ENCODE assay signal across 8 mouse cellular contexts in genomic region chr3:135211805-135212657, GRCm38 (mm10). TPM values are rescaled to one million over a fixed set of nuclear protein-coding genes. Genes with fewer than 3 reads are reported as not detected.
DNase-seq lines count a peak whose midpoint lies in the region; ATAC-seq and TF ChIP-seq lines count a peak whose summit lies in the region.

TSS of gene Cenpe (plus strand) at chr3:135212537.

- TF ChIP-seq POLR2A in heart, adult 2 months (IDR thresholded peaks at IDR 0.05; ENCODE audit: insufficient read depth, low read depth, low read length), result peak; percentile 49; the same call in 1 of the 2 replicates

- H3K4me1 ChIP-seq in embryonic facial prominence, embryonic 14.5 days (ENCODE audit: control insufficient read depth, insufficient read depth, low read length), result peaks cover 9% of the 10 kb centered on the region
- H3K4me1 ChIP-seq in heart, adult 2 months (ENCODE audit: control insufficient read depth, insufficient read depth, low read length), result no peaks in the 10 kb centered on the region
- H3K4me1 ChIP-seq in limb, embryonic 13.5 days, result peaks cover 15% of the 10 kb centered on the region
- peaks cover 10% of the 10 kb centered on the region for H3K4me1 ChIP-seq in midbrain, embryonic 16.5 days (ENCODE audit: control insufficient read depth, insufficient read depth, low read length)

- intact Hi-C loops in heart, adult 2 months (cut with DNase I), result loop anchor here (10.0 kb wide), 1 partner anchor 1897 kb away; the partner anchor contains the start of gene Ppa2

- peak; percentile 94 for ATAC-seq in embryonic facial prominence, embryonic 14.5 days (ENCODE audit: low read depth)
- peak; percentile 93 for ATAC-seq in limb, embryonic 13.5 days (ENCODE audit: low FRiP score, low read depth)
- ATAC-seq in midbrain, embryonic 16.5 days, result peak; percentile 97

- peak within 1 kb of the TSS; percentile 87 for H3K27ac ChIP-seq in embryonic facial prominence, embryonic 14.5 days (replicated peaks; ENCODE audit: low read depth, low read length)
- peak within 1 kb of the TSS; percentile 74 for H3K27ac ChIP-seq in heart, adult 2 months
- H3K27ac ChIP-seq in limb, embryonic 13.5 days, result peak within 1 kb of the TSS; percentile 58
- H3K27ac ChIP-seq in midbrain, embryonic 16.5 days (ENCODE audit: low read length), result peak within 1 kb of the TSS; percentile 2; the same call in 1 of the 2 replicates

- TF ChIP-seq EP300 in heart, adult 2 months (IDR thresholded peaks at IDR 0.05; ENCODE audit: insufficient read depth, low read depth, low read length), result 0 out of 2 replicates have a peak, but pooled peaks have one; percentile 40

- peak; percentile 90 for DNase-seq in 3T3-L1 (ENCODE audit: low read depth, low spot score)
- DNase-seq in adrenal gland, postnatal 4 days (ENCODE audit: low spot score in 2 of 2), result peak; percentile 78
- peak; percentile 95 for DNase-seq in embryonic facial prominence, embryonic 14.5 days (ENCODE audit: low spot score)
- DNase-seq in heart, adult 2 months, result peak; percentile 89 to 93
- peak; percentile 79 to 84 for DNase-seq in kidney, adult 8-10 months
- DNase-seq in spleen, postnatal 10 days (ENCODE audit: low spot score in 2 of 2), result peak; percentile 90 to 95

- 2% methylated on average over 29 of the region's 29 CpGs for WGBS in embryonic facial prominence, embryonic 14.5 days
- WGBS in heart, adult 2 months, result 1% methylated on average over 29 of the region's 29 CpGs
- WGBS in limb, embryonic 13.5 days, result 4% methylated on average over 29 of the region's 29 CpGs
- WGBS in midbrain, embryonic 16.5 days, result 1% methylated on average over 29 of the region's 29 CpGs

- H3K27me3 ChIP-seq in embryonic facial prominence, embryonic 14.5 days (replicated peaks; ENCODE audit: control insufficient read depth, insufficient read depth, low read length), result no peaks in the 10 kb centered on the region
- no peaks in the 10 kb centered on the region for H3K27me3 ChIP-seq in heart, adult 2 months (ENCODE audit: control insufficient read depth, insufficient read depth, low read length)
- H3K27me3 ChIP-seq in limb, embryonic 13.5 days, result no peaks in the 10 kb centered on the region
- no peaks in the 10 kb centered on the region for H3K27me3 ChIP-seq in midbrain, embryonic 16.5 days (ENCODE audit: control insufficient read depth, insufficient read depth, low read depth, low read length)

- no peaks in the 10 kb centered on the region for H3K9me3 ChIP-seq in embryonic facial prominence, embryonic 14.5 days (ENCODE audit: control insufficient read depth, low read length)
- H3K9me3 ChIP-seq in limb, embryonic 13.5 days, result no peaks in the 10 kb centered on the region
- H3K9me3 ChIP-seq in midbrain, embryonic 16.5 days (replicated peaks; ENCODE audit: control insufficient read depth, low read length, poor library complexity, severe bottlenecking), result no peaks in the 10 kb centered on the region

- H3K9ac ChIP-seq in embryonic facial prominence, embryonic 14.5 days (ENCODE audit: low read depth, low read length), result peak within 1 kb of the TSS; percentile 75
- H3K9ac ChIP-seq in heart, adult 2 months (ENCODE audit: low read depth, low read length), result peak within 1 kb of the TSS; percentile 87
- peak within 1 kb of the TSS; percentile 81 for H3K9ac ChIP-seq in limb, embryonic 13.5 days
- peak within 1 kb of the TSS; percentile 51 for H3K9ac ChIP-seq in midbrain, embryonic 16.5 days (ENCODE audit: low read depth, low read length)

- peak within 1 kb of the TSS; percentile 68 for H3K4me2 ChIP-seq in embryonic facial prominence, embryonic 14.5 days (ENCODE audit: low read depth, low read length)
- peak within 1 kb of the TSS; percentile 75 for H3K4me2 ChIP-seq in limb, embryonic 13.5 days (replicated peaks)
- H3K4me2 ChIP-seq in midbrain, embryonic 16.5 days (ENCODE audit: low read length), result peak within 1 kb of the TSS; percentile 60

- H3K36me3 ChIP-seq in embryonic facial prominence, embryonic 14.5 days (ENCODE audit: control insufficient read depth, insufficient read depth, low read length), result peaks cover 13% of the 10 kb centered on the region
- no peaks in the 10 kb centered on the region; the same call in 1 of the 2 replicates for H3K36me3 ChIP-seq in heart, adult 2 months (ENCODE audit: control insufficient read depth, insufficient read depth, low read length)
- peaks cover 12% of the 10 kb centered on the region for H3K36me3 ChIP-seq in limb, embryonic 13.5 days
- H3K36me3 ChIP-seq in midbrain, embryonic 16.5 days (ENCODE audit: control insufficient read depth, insufficient read depth, low read length), result no peaks in the 10 kb centered on the region

- H3K79me2 ChIP-seq in heart, adult 2 months (replicated peaks; ENCODE audit: control insufficient read depth, insufficient read depth, low read length), result no peaks in the 10 kb centered on the region

- H3K4me3 ChIP-seq in embryonic facial prominence, embryonic 14.5 days (ENCODE audit: low read depth, low read length), result peak within 1 kb of the TSS; percentile 79
- H3K4me3 ChIP-seq in heart, adult 2 months, result peak within 1 kb of the TSS; percentile 83
- H3K4me3 ChIP-seq in limb, embryonic 13.5 days, result peak within 1 kb of the TSS; percentile 85
- peak within 1 kb of the TSS; percentile 51 for H3K4me3 ChIP-seq in midbrain, embryonic 16.5 days (ENCODE audit: low read depth, low read length)

- peak; percentile 20; the same call in 1 of the 2 replicates for TF ChIP-seq CTCF in heart, adult 2 months (IDR thresholded peaks at IDR 0.05)

RNA-seq across cellular contexts. Expression of gene Cenpe, which starts in this region (rescaled TPM):
- total RNA-seq in adrenal gland, postnatal 4 days (2021), result 10 to 100 TPM; 11.9 to 16.7 TPM
- polyA plus RNA-seq in embryonic facial prominence, embryonic 14.5 days (2014; fragmentation: Nextera tagmentation; extraction: Ambion mirVana), result 24.2 and 27.1 TPM in 2 replicates
- total RNA-seq in heart, adult 2 months (2021), result under 1 TPM; 0.84 TPM
- 0.12 and 0.18 TPM in 2 replicates for polyA plus RNA-seq in heart, adult 2 months (2012; rRNA removed)
- polyA plus RNA-seq in limb, embryonic 13.5 days (2015; fragmentation: Nextera tagmentation; extraction: Ambion mirVana), result 30.8 and 31.4 TPM in 2 replicates
- polyA plus RNA-seq in midbrain, embryonic 16.5 days (2015; fragmentation: Nextera tagmentation; extraction: Ambion mirVana), result 2.8 and 3.4 TPM in 2 replicates

Comparison
In these comparisons a context has a peak if more than half of its experiments do, and no peak if none do; other contexts are left out.
1. Peak in every context shown above with its lines: DNase-seq, ATAC-seq, H3K4me3 ChIP-seq and H3K27ac ChIP-seq.
2. RNA of gene Cenpe (total RNA-seq): 11.9 to 16.7 TPM in adrenal gland, postnatal 4 days; 0.84 TPM in heart, adult 2 months; every median in the first group is over 4 times any median in the second.
3. Peak in DNase-seq, H3K4me3 ChIP-seq, H3K27ac ChIP-seq and H3K9ac ChIP-seq in heart, adult 2 months; RNA of the gene not detected or under 1 TPM.
4. H3K27ac ChIP-seq: peak in every context shown above with its lines; median percentile 87 in embryonic facial prominence, embryonic 14.5 days; 74 in heart, adult 2 months; 58 in limb, embryonic 13.5 days; 2 in midbrain, embryonic 16.5 days.